In the genomic region with DNA sequence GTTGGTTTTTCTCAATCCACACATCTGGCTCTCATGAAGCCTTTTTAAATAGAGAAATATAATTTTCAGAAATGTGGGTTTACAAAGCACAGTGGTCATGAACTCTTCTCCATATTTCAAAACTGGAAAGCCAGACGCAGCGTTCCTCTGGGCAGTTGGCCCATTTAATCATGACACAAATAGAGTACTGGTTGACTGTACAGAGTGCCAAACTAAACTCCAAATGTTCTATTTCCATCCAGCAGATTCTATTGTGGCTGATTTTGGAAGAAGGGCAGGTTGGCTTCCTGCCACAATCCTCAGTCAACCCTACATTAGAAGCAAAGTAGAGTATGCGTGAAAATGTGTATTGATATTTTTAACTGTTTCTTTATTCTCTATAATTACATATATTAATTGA, we compare ENCODE assay signal across 9 mouse cellular contexts.
DNase-seq lines count a peak whose midpoint lies in the region; ATAC-seq and TF ChIP-seq lines count a peak whose summit lies in the region.
"Had no signal": no experiment of that assay in that cellular context is flagged by ENCODE, and none has a peak within 500 bp of the region (broad histone marks: within the 10 kb centered on the region; RNA-seq: fewer than 3 reads in every experiment).

No protein-coding gene starts in this region.

- DNase-seq in frontal cortex, postnatal 14 days (ENCODE audit: low spot score in 2 of 2): peak; percentile 5 to 8
- DNase-seq in frontal cortex, postnatal 25 days (ENCODE audit: low spot score in 2 of 2): no peak
- DNase-seq in midbrain, postnatal 0 days (ENCODE audit: low spot score): peak; percentile 51
- no peak for DNase-seq in midbrain, embryonic 10.5 days (ENCODE audit: low spot score)
- peak; percentile 43 to 86 for DNase-seq in layer of hippocampus, adult 18-20 months (ENCODE audit: low spot score in 2 of 2)
- peak; percentile 12 for DNase-seq in skeletal muscle tissue, adult 2 months (ENCODE audit: low read depth, low spot score)
- no peak for DNase-seq in liver, embryonic 11.5 days (ENCODE audit: low spot score)

- H3K4me2 ChIP-seq in midbrain, postnatal 0 days (ENCODE audit: low read depth, low read length, poor library complexity, severe bottlenecking): no peak overlapping the region
- no peak overlapping the region for H3K4me2 ChIP-seq in hindbrain, embryonic 16.5 days (ENCODE audit: low read length)
- no peak overlapping the region for H3K4me2 ChIP-seq in liver, embryonic 11.5 days
- H3K4me2 ChIP-seq: limb, embryonic 13.5 days had no signal

- WGBS in midbrain, postnatal 0 days: 82% methylated on average over 3 of the region's 3 CpGs
- WGBS in midbrain, embryonic 10.5 days: 93% methylated on average over 3 of the region's 3 CpGs
- WGBS in hindbrain, embryonic 16.5 days: 67% methylated on average over 3 of the region's 3 CpGs
- WGBS in liver, embryonic 11.5 days: 89% methylated on average over 3 of the region's 3 CpGs

- H3K27me3 ChIP-seq in midbrain, postnatal 0 days (ENCODE audit: insufficient read depth, low read length): no peaks in the 10 kb centered on the region
- no peaks in the 10 kb centered on the region for H3K27me3 ChIP-seq in midbrain, embryonic 10.5 days (ENCODE audit: low read depth, poor library complexity, severe bottlenecking)
- H3K27me3 ChIP-seq in hindbrain, embryonic 16.5 days (replicated peaks; ENCODE audit: control insufficient read depth, insufficient read depth, low read length): no peaks in the 10 kb centered on the region
- H3K27me3 ChIP-seq in liver, embryonic 11.5 days (replicated peaks; ENCODE audit: control insufficient read depth, insufficient read depth, low read length): no peaks in the 10 kb centered on the region
- H3K27me3 ChIP-seq: limb, embryonic 13.5 days had no signal

- no peak for TF ChIP-seq CTCF in midbrain, postnatal 0 days (IDR thresholded peaks at IDR 0.05)

- no peak for ATAC-seq in midbrain, postnatal 0 days (ENCODE audit: low FRiP score)
- ATAC-seq in hindbrain, embryonic 16.5 days: no peak
- no peak for ATAC-seq in liver, embryonic 11.5 days (replicated peaks; ENCODE audit: low FRiP score)

- no peak overlapping the region for H3K4me3 ChIP-seq in midbrain, postnatal 0 days (ENCODE audit: low read depth, low read length)
- H3K4me3 ChIP-seq in midbrain, embryonic 10.5 days: no peak overlapping the region
- no peak overlapping the region for H3K4me3 ChIP-seq in hindbrain, embryonic 16.5 days (ENCODE audit: low read length)
- no peak overlapping the region for H3K4me3 ChIP-seq in liver, embryonic 11.5 days (ENCODE audit: low read depth, low read length)
- H3K4me3 ChIP-seq: limb, embryonic 13.5 days had no signal

- H3K27ac ChIP-seq in midbrain, postnatal 0 days (ENCODE audit: low read depth, low read length): no peak overlapping the region
- H3K27ac ChIP-seq in midbrain, embryonic 10.5 days (replicated peaks): no peak overlapping the region
- no peak overlapping the region for H3K27ac ChIP-seq in hindbrain, embryonic 16.5 days (ENCODE audit: low read depth, low read length)
- no peak overlapping the region for H3K27ac ChIP-seq in liver, embryonic 11.5 days (ENCODE audit: low read depth, low read length)
- H3K27ac ChIP-seq: limb, embryonic 13.5 days had no signal

- no peaks in the 10 kb centered on the region for H3K4me1 ChIP-seq in midbrain, postnatal 0 days (ENCODE audit: insufficient read depth, low read length)
- H3K4me1 ChIP-seq in midbrain, embryonic 10.5 days: no peaks in the 10 kb centered on the region
- no peaks in the 10 kb centered on the region for H3K4me1 ChIP-seq in hindbrain, embryonic 16.5 days (ENCODE audit: control insufficient read depth, insufficient read depth, low read depth, low read length)
- no peaks in the 10 kb centered on the region for H3K4me1 ChIP-seq in liver, embryonic 11.5 days (replicated peaks; ENCODE audit: control insufficient read depth, insufficient read depth, low read length)
- H3K4me1 ChIP-seq: limb, embryonic 13.5 days had no signal

- no peaks in the 10 kb centered on the region for H3K36me3 ChIP-seq in midbrain, postnatal 0 days (ENCODE audit: insufficient read depth, low read length)
- no peaks in the 10 kb centered on the region for H3K36me3 ChIP-seq in midbrain, embryonic 10.5 days
- no peaks in the 10 kb centered on the region for H3K36me3 ChIP-seq in hindbrain, embryonic 16.5 days (ENCODE audit: control insufficient read depth, insufficient read depth, low read length)
- H3K36me3 ChIP-seq in liver, embryonic 11.5 days (ENCODE audit: control insufficient read depth, insufficient read depth, low read length): no peaks in the 10 kb centered on the region
- H3K36me3 ChIP-seq: limb, embryonic 13.5 days had no signal

- H3K9me3 ChIP-seq in midbrain, postnatal 0 days (ENCODE audit: low read length): no peaks in the 10 kb centered on the region
- H3K9me3 ChIP-seq in midbrain, embryonic 10.5 days (replicated peaks): no peaks in the 10 kb centered on the region
- H3K9me3 ChIP-seq in hindbrain, embryonic 16.5 days (ENCODE audit: control insufficient read depth, low read length): no peaks in the 10 kb centered on the region
- H3K9me3 ChIP-seq in liver, embryonic 11.5 days (ENCODE audit: control insufficient read depth, low read length): no peaks in the 10 kb centered on the region
- H3K9me3 ChIP-seq: limb, embryonic 13.5 days had no signal

- no peak overlapping the region for H3K9ac ChIP-seq in midbrain, postnatal 0 days (replicated peaks; ENCODE audit: low read length, poor library complexity, severe bottlenecking)
- H3K9ac ChIP-seq in hindbrain, embryonic 16.5 days (ENCODE audit: low read depth, low read length): no peak overlapping the region
- H3K9ac ChIP-seq in liver, embryonic 11.5 days (ENCODE audit: low read depth, low read length): no peak overlapping the region
- H3K9ac ChIP-seq: limb, embryonic 13.5 days had no signal

Comparison
In these comparisons a context has a peak if more than half of its experiments do, and no peak if none do; other contexts are left out.
1. DNase-seq: peak in frontal cortex, postnatal 14 days (2 of 2), midbrain, postnatal 0 days (single experiment), layer of hippocampus, adult 18-20 months (2 of 2) and skeletal muscle tissue, adult 2 months (single experiment); none in frontal cortex, postnatal 25 days (0 of 2), midbrain, embryonic 10.5 days (single experiment) and liver, embryonic 11.5 days (single experiment).